Mouse (Mus musculus) hindbrain, embryonic 16.5 days (tissue): ENCODE measurements at regions not wholly inside any gene's neighbourhood (a gene's known extent, or its start where the extent isn't known, plus 50 kb on each side); places are given as distances from the start of the nearest gene placed in this dataset.

Experiments used
- ATAC-seq: fragments of 200-750 bp; cut with Nextera tagmentation; 2 replicates; pipeline ENCODE4 v1.8.0; 2017; ENCODE audit warnings: moderate TSS enrichment, moderate library complexity
- H3K27ac ChIP-seq: fragments of 300-500 bp; sonication (generic); 2 replicates; pipeline ENCODE4 v1.5.1; 2014; ENCODE audit warnings: low read depth, mild to moderate bottlenecking, control low read depth, low read length, moderate library complexity
- H3K27me3 ChIP-seq: fragments of 300-500 bp; sonication (generic); replicated peaks from 2 replicates; pipeline ENCODE4 v1.6.1; 2014; ENCODE audit warnings: low read length; ENCODE audit not compliant: control insufficient read depth, insufficient read depth
- H3K36me3 ChIP-seq: fragments of 300-500 bp; sonication (generic); 2 replicates; pipeline ENCODE4 v1.6.1; 2014; ENCODE audit warnings: mild to moderate bottlenecking, low read length, moderate library complexity, mixed read lengths; ENCODE audit not compliant: control insufficient read depth, insufficient read depth
- H3K4me1 ChIP-seq: fragments of 300-500 bp; sonication (generic); 2 replicates; pipeline ENCODE4 v1.6.1; 2014; ENCODE audit warnings: low read depth, low read length; ENCODE audit not compliant: control insufficient read depth, insufficient read depth
- H3K4me2 ChIP-seq: fragments of 300-500 bp; sonication (generic); 2 replicates; pipeline ENCODE4 v1.6.1; 2014; ENCODE audit warnings: mild to moderate bottlenecking, low read length, control low read depth, moderate library complexity
- H3K4me3 ChIP-seq: fragments of 300-500 bp; sonication (generic); 2 replicates; pipeline ENCODE4 v1.5.1; 2014; ENCODE audit warnings: mild to moderate bottlenecking, low read length, control low read depth, moderate library complexity
- H3K9ac ChIP-seq: fragments of 300-500 bp; sonication (generic); 2 replicates; pipeline ENCODE4 v1.6.1; 2014; ENCODE audit warnings: low read depth, mild to moderate bottlenecking, control low read depth, low read length, moderate library complexity
- H3K9me3 ChIP-seq: fragments of 300-500 bp; sonication (generic); 2 replicates; pipeline ENCODE4 v1.6.1; 2014; ENCODE audit warnings: mild to moderate bottlenecking, low read length, moderate library complexity; ENCODE audit not compliant: control insufficient read depth
- WGBS: fragments of 180-500 bp; shearing (Covaris S2); extraction: QIAGEN DNeasy Blood & Tissue Kit; methylation state at CpG from one replicate; pipeline ENCODE4 v1.1.7; 2014; 5-methylcytosine and 5-hydroxymethylcytosine counted together

DNA sequence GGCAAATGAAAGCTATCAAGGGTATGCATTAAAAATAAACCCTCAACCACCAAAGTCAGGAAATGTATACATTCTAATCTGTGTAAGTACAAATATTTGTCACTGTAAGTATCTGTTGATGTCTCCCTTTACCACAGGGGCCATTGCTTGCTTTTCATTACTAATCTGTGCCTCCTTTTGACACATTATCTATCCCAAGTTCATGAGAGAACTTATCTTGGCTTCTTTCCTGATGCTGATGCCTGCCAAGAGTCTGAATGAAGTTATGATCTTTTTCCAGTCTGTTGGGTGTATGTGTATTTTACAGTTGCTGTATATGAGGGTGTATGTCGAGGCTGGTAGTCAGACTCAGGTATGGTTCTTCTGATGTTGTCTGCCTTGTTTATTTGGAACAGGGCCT, 165.0 kb upstream of the Pter start:
- Histone ChIP-seq H3K4me1 (no peaks in the 10 kb centered on the region), H3K9ac (no peak overlapping the region), H3K4me2 (no peak overlapping the region), H3K9me3 (no peaks in the 10 kb centered on the region), H3K36me3 (no peaks in the 10 kb centered on the region), H3K27me3 (no peaks in the 10 kb centered on the region), H3K27ac (no peak overlapping the region), H3K4me3 (no peak overlapping the region)
- WGBS, result 76% methylated on average over 1 of the region's 1 CpGs
- ATAC-seq, result no peak

DNA sequence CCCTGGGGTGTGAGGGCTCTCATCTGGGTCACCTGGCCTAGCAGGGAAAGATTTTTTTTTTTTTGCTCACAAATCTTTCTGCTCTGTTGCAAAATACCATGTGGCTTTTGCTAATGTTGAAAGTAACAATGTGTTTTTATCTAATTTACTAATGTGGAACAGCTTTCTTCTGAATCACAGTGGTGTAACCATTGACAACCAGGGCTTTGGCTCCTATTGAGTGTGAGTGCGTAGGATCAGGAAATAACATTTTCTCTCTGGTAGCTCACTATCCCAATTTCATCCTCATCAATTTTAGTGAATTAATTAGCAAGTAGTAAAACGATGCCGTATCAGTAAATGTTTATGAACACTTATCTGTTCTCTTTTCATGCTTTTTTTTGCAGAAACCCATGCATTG, 163.9 kb upstream of the Pter start:
- H3K9ac ChIP-seq, result no peak overlapping the region
- no peak for ATAC-seq
- no peak overlapping the region for H3K27ac ChIP-seq
- H3K27me3 ChIP-seq, result no peaks in the 10 kb centered on the region
- H3K4me3 ChIP-seq, result no peak overlapping the region
- H3K9me3 ChIP-seq, result no peaks in the 10 kb centered on the region
- WGBS, result 88% methylated on average over 3 of the region's 3 CpGs
- no peaks in the 10 kb centered on the region for H3K36me3 ChIP-seq
- no peak overlapping the region for H3K4me2 ChIP-seq
- no peaks in the 10 kb centered on the region for H3K4me1 ChIP-seq

DNA sequence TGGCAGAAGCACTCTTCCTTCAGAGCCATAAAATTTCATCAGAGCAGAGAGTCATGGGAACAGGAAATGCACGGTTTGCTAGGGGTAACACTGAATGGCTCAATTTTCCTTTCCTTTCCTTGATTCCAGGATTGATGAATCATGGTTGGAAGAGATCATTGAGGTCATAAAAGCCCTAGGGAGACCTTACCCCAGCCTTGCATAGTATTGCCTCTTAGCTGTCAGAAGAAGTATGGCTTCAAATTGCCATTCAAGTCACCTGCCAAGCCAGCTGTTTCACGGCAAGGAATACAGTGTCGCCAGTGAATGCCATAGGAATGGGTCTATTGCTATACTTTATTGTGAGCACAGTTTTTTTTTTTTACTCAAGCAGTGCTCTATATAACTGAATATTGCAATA, 162.4 kb upstream of the Pter start:
- Histone ChIP-seq H3K9ac (no peak overlapping the region), H3K9me3 (no peaks in the 10 kb centered on the region), H3K27ac (no peak overlapping the region), H3K36me3 (no peaks in the 10 kb centered on the region), H3K4me3 (no peak overlapping the region), H3K27me3 (no peaks in the 10 kb centered on the region), H3K4me1 (no peaks in the 10 kb centered on the region), H3K4me2 (no peak overlapping the region)
- no peak for ATAC-seq
- 82% methylated on average over 3 of the region's 3 CpGs for WGBS

DNA sequence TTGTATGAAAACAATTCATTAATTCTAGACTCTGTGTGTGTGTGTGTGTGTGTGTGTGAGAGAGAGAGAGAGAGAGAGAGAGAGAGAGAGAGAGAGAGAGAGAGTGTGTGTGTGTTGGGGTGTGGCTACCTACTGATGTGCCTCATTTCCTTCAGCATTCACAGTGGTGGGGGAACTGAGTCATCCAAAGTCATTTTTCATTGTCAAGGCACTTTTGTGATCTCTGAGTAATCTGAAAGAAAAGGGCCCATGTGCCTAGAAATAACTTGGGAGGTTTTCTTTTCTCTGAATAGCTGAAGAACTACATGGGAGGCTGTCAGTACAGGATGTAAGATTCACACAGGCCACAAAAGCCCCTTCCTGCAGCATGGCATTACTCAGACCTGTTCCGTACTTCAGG, 159.3 kb upstream of the Pter start:
- Histone ChIP-seq H3K27me3 (no peaks in the 10 kb centered on the region), H3K4me3 (no peak overlapping the region), H3K27ac (no peak overlapping the region), H3K36me3 (no peaks in the 10 kb centered on the region), H3K4me1 (no peaks in the 10 kb centered on the region), H3K9me3 (no peaks in the 10 kb centered on the region), H3K9ac (no peak overlapping the region), H3K4me2 (no peak overlapping the region)
- no peak for ATAC-seq
- 73% methylated on average over 1 of the region's 1 CpGs for WGBS

DNA sequence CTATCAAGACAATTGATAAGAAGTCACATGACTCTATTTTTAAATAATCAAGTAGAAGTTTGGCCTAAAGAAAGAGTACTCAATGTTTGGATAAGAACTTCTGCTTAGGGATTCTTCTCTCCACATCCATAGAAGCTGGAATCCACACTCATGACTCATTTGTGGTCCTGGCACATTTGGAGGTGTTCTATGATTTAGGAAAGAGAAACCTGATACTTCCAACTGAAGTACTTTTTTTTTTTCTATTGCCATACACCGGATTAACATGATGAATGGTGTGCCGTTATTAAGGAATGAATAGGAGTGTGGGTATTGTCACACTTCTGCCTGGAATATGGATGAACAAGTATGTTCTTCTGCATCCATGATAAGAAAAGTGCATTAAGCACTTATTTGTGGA, 158.5 kb upstream of the Pter start:
- no peaks in the 10 kb centered on the region for H3K9me3 ChIP-seq
- 88% methylated on average over 2 of the region's 2 CpGs for WGBS
- H3K27me3 ChIP-seq, result no peaks in the 10 kb centered on the region
- H3K36me3 ChIP-seq, result no peaks in the 10 kb centered on the region
- H3K9ac ChIP-seq, result no peak overlapping the region
- no peak overlapping the region for H3K4me3 ChIP-seq
- H3K27ac ChIP-seq, result no peak overlapping the region
- ATAC-seq, result no peak
- H3K4me1 ChIP-seq, result no peaks in the 10 kb centered on the region
- H3K4me2 ChIP-seq, result no peak overlapping the region

DNA sequence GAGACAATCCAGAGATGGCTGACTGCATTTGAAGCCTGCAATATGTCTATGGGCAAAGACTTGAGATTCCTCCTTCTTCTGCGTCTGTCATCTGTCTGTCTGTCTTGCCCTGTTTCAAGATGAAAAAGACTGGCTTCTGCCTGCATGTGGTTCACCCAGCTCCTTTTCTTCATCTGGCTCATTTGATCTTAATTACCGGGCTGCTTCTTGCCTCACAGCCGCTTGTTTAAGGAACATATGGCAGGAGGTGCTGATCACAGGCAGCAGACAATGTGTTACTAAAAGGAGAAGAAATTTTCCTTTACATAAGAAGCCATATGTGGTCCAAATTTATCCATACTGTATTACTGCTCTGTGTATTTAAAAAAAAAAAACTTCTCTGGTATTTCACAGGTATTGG, 147.0 kb upstream of the Pter start:
- 69% methylated on average over 3 of the region's 3 CpGs for WGBS
- H3K4me2 ChIP-seq, result no peak overlapping the region
- no peak for ATAC-seq

DNA sequence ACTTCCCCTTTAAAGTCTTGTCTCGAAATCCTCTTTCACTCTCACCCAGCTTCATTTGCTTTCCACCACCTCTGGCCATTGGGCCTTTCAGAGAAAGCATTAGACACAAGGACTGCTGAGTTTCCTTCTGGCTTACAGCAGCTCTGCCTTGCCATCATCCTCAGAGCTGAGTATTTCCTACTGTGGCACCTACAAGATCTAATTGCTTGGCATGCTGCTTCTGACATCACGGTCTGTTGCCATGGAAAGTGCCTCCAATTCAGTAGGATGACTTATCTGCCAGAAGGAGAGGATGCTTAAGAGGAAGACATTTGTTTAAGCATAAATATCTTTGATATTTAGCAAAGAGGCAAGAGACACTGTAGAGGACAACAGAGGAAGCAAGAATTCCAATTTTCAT, 146.1 kb upstream of the Pter start:
- no peaks in the 10 kb centered on the region for H3K36me3 ChIP-seq
- H3K27me3 ChIP-seq, result no peaks in the 10 kb centered on the region
- H3K9me3 ChIP-seq, result no peaks in the 10 kb centered on the region
- WGBS, result 58% methylated on average over 2 of the region's 2 CpGs
- no peak overlapping the region for H3K4me3 ChIP-seq
- no peak for ATAC-seq
- no peak overlapping the region for H3K4me2 ChIP-seq
- no peak overlapping the region for H3K9ac ChIP-seq
- H3K4me1 ChIP-seq, result no peaks in the 10 kb centered on the region
- no peak overlapping the region for H3K27ac ChIP-seq

More for the DNA sequence above, 147.0 kb upstream of the Pter start:
- no peak overlapping the region for H3K4me3 ChIP-seq
- H3K9me3 ChIP-seq, result no peaks in the 10 kb centered on the region
- no peak overlapping the region for H3K27ac ChIP-seq
- no peak overlapping the region for H3K9ac ChIP-seq
- no peaks in the 10 kb centered on the region for H3K4me1 ChIP-seq
- no peaks in the 10 kb centered on the region for H3K36me3 ChIP-seq
- H3K27me3 ChIP-seq, result no peaks in the 10 kb centered on the region

DNA sequence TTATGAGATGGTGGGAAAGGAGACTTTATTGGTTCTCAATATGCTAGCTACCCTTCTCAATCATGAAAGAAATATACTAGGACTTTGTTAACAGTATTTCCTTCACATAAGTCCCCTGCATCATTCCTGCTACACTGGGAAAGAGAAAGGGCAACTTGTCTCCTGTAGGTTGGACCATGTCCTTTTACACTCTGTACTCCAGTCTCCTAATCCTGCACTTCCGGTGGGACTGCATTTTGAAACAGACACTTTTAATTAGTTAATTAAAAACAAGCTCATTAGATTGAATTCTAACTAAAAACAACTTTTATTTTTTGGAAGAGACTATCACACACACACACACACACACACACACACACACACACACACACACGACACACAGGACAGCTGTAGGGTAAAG, 131.2 kb upstream of the Pter start:
- H3K36me3 ChIP-seq, result no peaks in the 10 kb centered on the region
- no peak overlapping the region for H3K4me2 ChIP-seq
- no peak overlapping the region for H3K4me3 ChIP-seq
- no peaks in the 10 kb centered on the region for H3K9me3 ChIP-seq
- 85% methylated on average over 2 of the region's 2 CpGs for WGBS
- no peak for ATAC-seq
- no peaks in the 10 kb centered on the region for H3K27me3 ChIP-seq
- no peak overlapping the region for H3K9ac ChIP-seq
- no peaks in the 10 kb centered on the region for H3K4me1 ChIP-seq
- H3K27ac ChIP-seq, result no peak overlapping the region

DNA sequence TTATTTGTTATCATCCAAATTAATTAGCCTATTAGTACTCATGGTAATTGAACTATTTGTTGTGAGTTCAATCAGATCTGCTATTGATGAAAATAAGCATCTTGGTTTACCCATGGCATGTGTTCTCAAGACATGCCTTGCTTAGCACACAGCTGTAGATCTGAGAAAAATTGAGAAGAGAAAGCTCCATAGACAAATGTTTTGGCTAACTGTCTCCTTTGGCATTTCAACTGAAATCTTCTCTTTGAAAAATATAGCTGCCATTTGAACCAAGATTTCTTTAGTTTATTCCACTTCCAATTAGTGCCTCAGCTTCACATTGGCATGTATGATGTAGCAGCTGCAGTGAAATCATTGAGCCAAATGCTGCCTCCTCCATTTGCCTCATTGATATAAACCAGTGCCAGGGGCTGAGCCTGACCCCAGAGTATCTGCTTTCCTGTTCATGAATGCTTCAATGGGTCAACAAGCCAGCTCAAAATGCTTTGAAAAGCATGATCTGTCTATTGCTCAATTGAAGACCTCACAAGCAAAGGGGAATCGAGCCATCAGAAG, 126.1 kb upstream of the Pter start:
- H3K4me2 ChIP-seq, result no peak overlapping the region
- no peak overlapping the region for H3K4me3 ChIP-seq
- H3K36me3 ChIP-seq, result no peaks in the 10 kb centered on the region
- no peak overlapping the region for H3K27ac ChIP-seq
- H3K4me1 ChIP-seq, result no peaks in the 10 kb centered on the region
- WGBS, result 78% methylated on average over 1 of the region's 1 CpGs
- no peak for ATAC-seq
- H3K27me3 ChIP-seq, result no peaks in the 10 kb centered on the region
- no peaks in the 10 kb centered on the region for H3K9me3 ChIP-seq
- no peak overlapping the region for H3K9ac ChIP-seq
